Comparison of ENCODE assay signal across 26 mouse cellular contexts in the genomic region with DNA sequence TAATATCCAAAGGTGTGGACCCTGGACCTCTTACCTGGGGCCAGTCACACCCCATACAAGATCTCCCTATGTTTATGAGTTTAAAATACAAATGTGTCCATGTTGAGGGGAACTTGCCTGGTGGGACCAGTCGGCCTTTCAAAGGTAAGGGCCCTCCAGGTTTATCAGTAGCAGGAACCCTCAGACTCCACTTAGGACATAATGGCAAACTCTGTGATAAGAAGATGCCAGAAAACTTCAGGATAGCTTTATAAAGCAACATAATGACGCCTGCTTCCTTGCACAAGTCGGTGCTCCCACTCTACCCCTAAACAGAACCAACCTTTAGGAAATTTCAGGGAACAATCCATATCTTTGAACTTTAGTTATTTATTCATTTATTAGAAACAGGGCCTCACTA. TPM values are rescaled to one million over a fixed set of nuclear protein-coding genes. Genes with fewer than 3 reads are reported as not detected.
"Had no signal": no experiment of that assay in that cellular context is flagged by ENCODE, and none has a peak within 500 bp of the region (broad histone marks: within the 10 kb centered on the region; RNA-seq: fewer than 3 reads in every experiment).

No protein-coding gene starts in this region.

- H3K4me2 ChIP-seq: heart, embryonic 12.5 days; hindbrain, embryonic 12.5 days; hindbrain, embryonic 14.5 days; kidney, embryonic 15.5 days; limb, embryonic 13.5 days; limb, embryonic 15.5 days had no signal

- H3K9ac ChIP-seq: forebrain, postnatal 0 days; heart, embryonic 12.5 days; hindbrain, embryonic 12.5 days; hindbrain, embryonic 14.5 days; kidney, embryonic 15.5 days; limb, embryonic 13.5 days; limb, embryonic 15.5 days had no signal

- H3K9me3 ChIP-seq: heart, embryonic 10.5 days; heart, embryonic 12.5 days; hindbrain, embryonic 10.5 days; hindbrain, embryonic 12.5 days; kidney, embryonic 15.5 days; limb, embryonic 13.5 days; limb, embryonic 15.5 days had no signal

- ATAC-seq: forebrain, postnatal 0 days; hindbrain, embryonic 16.5 days; inflammation-experienced regulatory T-cells, adult 6 months had no signal

- H3K36me3 ChIP-seq: heart, embryonic 10.5 days; heart, embryonic 12.5 days; hindbrain, embryonic 10.5 days; hindbrain, embryonic 12.5 days; kidney, embryonic 15.5 days; limb, embryonic 13.5 days; limb, embryonic 15.5 days had no signal

- H3K27ac ChIP-seq: heart, embryonic 10.5 days; hindbrain, embryonic 10.5 days; hindbrain, embryonic 12.5 days; hindbrain, embryonic 14.5 days; kidney, embryonic 15.5 days; kidney, postnatal 0 days; limb, embryonic 13.5 days; limb, embryonic 15.5 days had no signal

- H3K27me3 ChIP-seq: heart, embryonic 12.5 days; hindbrain, embryonic 12.5 days; kidney, embryonic 15.5 days; limb, embryonic 13.5 days; limb, embryonic 15.5 days had no signal

- H3K4me3 ChIP-seq: heart, embryonic 10.5 days; heart, embryonic 12.5 days; hindbrain, embryonic 10.5 days; hindbrain, embryonic 12.5 days; kidney, embryonic 15.5 days; limb, embryonic 13.5 days; limb, embryonic 15.5 days had no signal

- DNase-seq: forebrain, postnatal 0 days; gastrocnemius, postnatal 14 days; gastrocnemius, postnatal 36 days; heart, adult 11 months; heart, postnatal 10 days; heart, postnatal 4 days; kidney, adult 11 months; kidney, adult 2 months; kidney, adult 9 months; kidney, postnatal 14 days; kidney, postnatal 36 days; layer of hippocampus, adult 9-11 months; layer of hippocampus, postnatal 36 days; left cerebral cortex, postnatal 4 days had no signal

- H3K4me1 ChIP-seq: hindbrain, embryonic 10.5 days; hindbrain, embryonic 12.5 days; limb, embryonic 13.5 days; limb, embryonic 15.5 days had no signal

RNA-seq across cellular contexts. Expression of a gene that starts 4.3 kb away (rescaled TPM):
- polyA plus RNA-seq: forebrain, postnatal 0 days; heart, embryonic 10.5 days; heart, embryonic 12.5 days; hindbrain, embryonic 10.5 days; hindbrain, embryonic 12.5 days; hindbrain, embryonic 14.5 days; hindbrain, embryonic 16.5 days; inflammation-experienced regulatory T-cells, adult 6 months; liver, adult 2 months had no signal
